Mouse (Mus musculus): ENCODE results near the gene Lgals4. TPM values are rescaled to one million over a fixed set of nuclear protein-coding genes. Genes with fewer than 3 reads are reported as not detected.

The Lgals4 gene
- total RNA-seq, 2 experiments from 2014 or later: 3.5 to 5.6 TPM

Other genes starting within 250 kb of the Lgals4 start
- gene Samd4b, start 235.7 kb upstream of the Lgals4 start, total RNA-seq (2021): 10 to 100 TPM; 74.1 to 77.1 TPM
- gene Pak4, start 235.7 kb upstream of the Lgals4 start, total RNA-seq (2021): 10 to 100 TPM; 12.7 to 14.6 TPM
- 1 to 10 TPM; 1.4 to 4.6 TPM for gene Acp7, start 202.5 kb upstream of the Lgals4 start, total RNA-seq (2021)
- 10 to 100 TPM; 18.9 to 21.7 TPM for gene Fbxo27, start 141.0 kb upstream of the Lgals4 start, total RNA-seq (2021)
- 1 to 10 TPM; 1.5 to 1.9 TPM for gene Fbxo17, start 117.0 kb upstream of the Lgals4 start, total RNA-seq (2021)
- 10 to 100 TPM; 60.6 to 67.1 TPM for gene Mrps12, start 92.0 kb upstream of the Lgals4 start, total RNA-seq (2021)
- 10 to 100 TPM; 11.1 to 11.2 TPM for gene Sars2, start 91.9 kb upstream of the Lgals4 start, total RNA-seq (2021)
- under 1 TPM; 0.30 to 0.63 TPM for gene Ccer2, start 77.7 kb upstream of the Lgals4 start, total RNA-seq (2021)
- gene Sirt2, start 67.1 kb upstream of the Lgals4 start, total RNA-seq (2021): 100 to 1,000 TPM; 125 to 129 TPM
- gene Nfkbib, start 66.3 kb upstream of the Lgals4 start, total RNA-seq (2021): 10 to 100 TPM; 29.0 to 29.2 TPM
- 1 to 10 TPM; 2.4 to 3.0 TPM for gene Rinl, start 44.9 kb upstream of the Lgals4 start, total RNA-seq (2021)
- gene Hnrnpl, start 25.3 kb upstream of the Lgals4 start, total RNA-seq (2021): 100 to 1,000 TPM; 407 to 414 TPM
- 10 to 100 TPM; 63.1 to 71.0 TPM for gene Ech1, start 8.6 kb upstream of the Lgals4 start, total RNA-seq (2021)
- gene Lgals7, start 30.0 kb downstream of the Lgals4 start, total RNA-seq (2021): not detected
- gene Capn12, start 47.6 kb downstream of the Lgals4 start, total RNA-seq (2021): under 1 TPM; 0.50 to 0.76 TPM
- 100 to 1,000 TPM; 127 to 136 TPM for gene Actn4, start 128.5 kb downstream of the Lgals4 start, total RNA-seq (2021)
- 100 to 1,000 TPM; 201 to 212 TPM for gene Eif3k, start 148.0 kb downstream of the Lgals4 start, total RNA-seq (2021)
- 1 to 10 TPM in 1 of 2 experiments, under 1 TPM in 1; 0.99 to 1.3 TPM for gene Map4k1, start 148.2 kb downstream of the Lgals4 start, total RNA-seq (2021)

All from layer of hippocampus, adult 18-20 months (tissue).